Mouse (Mus musculus) cortical plate, adult 2 months (tissue): ENCODE results near the gene Unc5b. TPM values are rescaled to one million over a fixed set of nuclear protein-coding genes. Genes with fewer than 3 reads are reported as not detected.

ENCODE experiments used
- H3K27ac ChIP-seq: fragments of 200-500 bp; 2 replicates; pipeline ENCODE4 v1.5.1; 2012; ENCODE audit warnings: low read length, control low read depth, inconsistent platforms; ENCODE audit not compliant: insufficient read depth
- H3K4me1 ChIP-seq: fragments of 200-500 bp; 2 replicates; pipeline ENCODE4 v1.6.1; 2011; ENCODE audit warnings: low read length; ENCODE audit not compliant: control insufficient read depth, insufficient read depth
- H3K4me3 ChIP-seq: fragments of 200-500 bp; 2 replicates; pipeline ENCODE4 v1.5.1; 2011; ENCODE audit warnings: mild to moderate bottlenecking, low read length, control low read depth; ENCODE audit not compliant: insufficient read depth
- CTCF ChIP-seq: fragments of 200-500 bp; IDR thresholded peaks from 2 replicates; pipeline ENCODE4 v1.5.1; 2011; ENCODE audit warnings: mild to moderate bottlenecking, control low read depth, low read length; ENCODE audit not compliant: insufficient read depth; ENCODE audit errors: extremely low read depth
- POLR2A ChIP-seq: fragments of 200-500 bp; IDR thresholded peaks from 2 replicates; pipeline ENCODE4 v1.6.1; 2011; ENCODE audit warnings: mild to moderate bottlenecking, low read length, control low read depth; ENCODE audit not compliant: insufficient read depth; ENCODE audit errors: extremely low read depth
- polyA plus RNA-seq: library from polyadenylated mRNA; depleted of rRNA; stranded (reverse); fragments of >200 nt; gene quantifications from 2 replicates; pipeline ENCODE4 v1.2.3, GENCODE M21; 2012

The Unc5b gene
- polyA plus RNA-seq, 1 experiment, result 9.8 TPM

DNA sequence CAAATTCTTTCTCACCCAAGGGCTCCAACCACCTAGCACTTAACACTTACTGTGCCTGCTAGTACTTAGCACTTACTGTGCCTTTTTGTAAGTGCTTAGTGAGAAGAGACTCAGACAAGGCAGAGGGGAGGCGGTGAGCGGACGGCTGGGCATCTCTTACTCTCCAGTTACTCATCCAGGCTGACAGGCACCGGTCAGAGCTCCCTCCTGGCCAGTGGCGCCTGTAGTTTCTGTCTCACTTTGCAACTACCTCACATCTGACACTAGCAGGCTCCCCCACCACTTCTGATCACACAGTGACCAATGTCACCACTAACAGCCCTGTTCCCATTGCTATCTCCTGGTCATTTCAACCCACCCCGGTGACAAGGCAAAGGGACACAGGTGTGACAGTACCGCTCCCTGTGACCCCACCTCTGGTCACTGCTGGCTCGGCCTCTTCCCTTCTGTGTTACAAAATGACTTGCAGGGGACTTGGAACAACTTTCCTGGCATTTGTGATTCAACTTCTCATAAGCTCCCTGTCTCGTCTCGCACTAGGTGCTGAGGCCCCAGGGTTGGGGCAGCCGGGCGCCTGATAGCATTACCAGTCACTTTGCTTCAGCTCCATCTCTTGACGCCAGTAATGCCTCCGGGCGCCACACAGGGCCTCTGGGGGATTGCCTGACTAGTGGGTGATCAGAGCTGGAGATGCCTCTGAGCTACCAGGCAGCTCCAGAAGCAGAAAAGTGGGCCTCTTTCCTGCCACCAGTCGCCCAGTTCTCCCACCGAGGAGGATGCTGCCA, 8.5 kb downstream of the Unc5b start:
- no peak overlapping the region for H3K4me3 ChIP-seq
- H3K27ac ChIP-seq, result no peak overlapping the region
- no peaks in the 10 kb centered on the region for H3K4me1 ChIP-seq
- TF ChIP-seq CTCF (no peak), POLR2A (no peak)

DNA sequence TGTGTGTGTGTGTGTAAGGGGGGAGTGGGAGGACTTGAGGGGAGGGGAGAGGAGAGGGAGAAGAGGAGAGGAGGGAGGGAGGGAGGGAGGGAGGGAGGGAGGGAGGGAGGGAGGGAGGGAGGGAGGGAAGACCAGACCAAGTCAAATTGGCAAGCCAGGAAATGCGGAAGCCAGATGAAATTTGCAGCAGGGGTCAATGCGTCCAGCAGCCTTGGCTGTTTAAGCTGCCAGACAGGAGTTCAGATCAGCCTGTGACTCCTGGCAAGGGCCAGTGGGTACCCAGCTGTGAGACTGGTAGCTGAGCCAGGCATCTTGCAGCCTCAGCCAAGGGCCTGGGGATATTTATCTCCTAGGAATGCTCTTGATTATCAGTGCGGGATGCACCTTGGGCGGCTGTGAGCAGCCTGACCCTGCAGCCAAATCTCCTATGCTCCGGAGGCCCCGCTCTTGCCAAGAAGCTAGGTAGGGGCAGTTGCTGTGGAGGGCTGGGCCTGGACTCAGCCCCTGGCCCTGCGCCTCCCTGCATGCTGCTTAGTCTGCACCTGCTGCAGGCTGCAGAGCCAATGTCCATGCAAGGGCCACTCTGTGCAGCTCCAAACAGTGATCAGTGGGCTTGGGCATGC, 9.5 kb downstream of the Unc5b start:
- TF ChIP-seq POLR2A (no peak), CTCF (no peak)
- Histone ChIP-seq H3K27ac (no peak overlapping the region; the same call in 1 of the 2 replicates), H3K4me1 (no peaks in the 10 kb centered on the region), H3K4me3 (no peak overlapping the region)

DNA sequence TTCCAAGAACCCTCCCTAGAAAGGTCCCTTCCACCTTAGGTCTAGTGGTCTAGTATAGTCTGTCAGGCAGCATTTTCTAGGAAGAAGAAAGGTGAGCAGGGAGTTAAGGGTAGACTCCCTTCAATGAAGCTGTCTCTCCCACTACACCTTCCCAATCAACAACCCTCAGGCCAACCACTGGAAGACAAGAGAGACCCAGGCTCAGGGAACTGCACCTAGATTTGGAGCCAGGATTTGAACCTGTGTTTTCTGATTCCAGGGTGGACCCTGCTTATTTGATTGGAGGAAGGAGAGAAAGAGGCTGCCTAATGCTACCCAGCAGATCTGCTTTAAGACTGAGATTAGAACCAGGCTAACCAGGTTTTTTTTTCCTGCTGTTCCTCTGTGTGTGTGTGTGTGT, 10.1 kb downstream of the Unc5b start:
- Histone ChIP-seq H3K27ac (no peak overlapping the region), H3K4me1 (no peaks in the 10 kb centered on the region), H3K4me3 (no peak overlapping the region)
- TF ChIP-seq POLR2A (no peak), CTCF (no peak)

DNA sequence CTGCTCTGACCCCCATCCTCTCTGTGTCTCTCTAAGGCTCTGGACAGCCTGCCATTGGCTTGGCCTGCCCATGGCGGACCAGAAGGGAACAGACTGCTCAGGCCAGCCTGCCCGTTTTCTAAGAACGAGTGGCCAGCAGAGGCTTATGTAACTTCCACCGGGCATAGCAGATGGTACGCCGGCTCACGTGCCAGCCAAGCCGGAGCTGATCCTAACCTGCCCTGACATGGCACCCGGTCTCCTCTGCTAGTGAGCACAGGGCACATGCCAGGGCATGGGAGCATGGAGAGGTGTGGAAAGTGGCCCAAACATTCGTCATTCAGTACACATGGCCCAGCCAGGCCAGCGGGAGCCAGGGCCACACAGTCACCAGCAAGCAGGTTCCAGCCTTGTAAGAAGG, 10.8 kb downstream of the Unc5b start:
- no peaks in the 10 kb centered on the region for H3K4me1 ChIP-seq
- H3K4me3 ChIP-seq, result no peak overlapping the region
- no peak for TF ChIP-seq CTCF
- no peak for TF ChIP-seq POLR2A
- 0 out of 2 replicates have a peak overlapping the region, but pooled peaks have one; percentile 1 for H3K27ac ChIP-seq

DNA sequence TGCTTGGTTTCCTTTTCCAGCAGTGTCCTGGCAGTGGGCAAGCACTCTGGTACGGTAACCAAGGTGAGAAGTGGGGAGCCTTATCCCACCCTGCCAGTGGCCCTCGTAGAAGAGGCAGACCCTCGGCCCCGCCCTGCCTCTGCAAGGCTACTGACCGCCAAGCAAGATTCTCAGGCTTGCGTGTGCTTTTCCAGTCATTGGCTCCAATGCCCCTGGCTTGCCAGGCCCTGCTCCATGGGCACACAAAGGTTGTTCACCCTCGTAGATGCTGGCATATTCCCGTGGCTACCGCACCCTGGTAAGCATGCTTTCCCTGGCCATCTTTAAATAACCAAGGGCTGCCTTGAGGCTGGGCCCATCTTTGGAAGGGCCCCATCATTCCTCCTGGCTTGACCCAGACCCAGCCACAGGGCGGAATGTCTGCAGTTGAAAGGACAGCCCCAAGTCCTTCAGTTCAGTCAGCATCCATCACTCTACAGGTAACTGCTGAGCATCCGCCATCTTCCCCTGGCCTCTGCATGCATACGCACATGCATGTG, 11.7 kb downstream of the Unc5b start:
- no peaks in the 10 kb centered on the region for H3K4me1 ChIP-seq
- no peak overlapping the region for H3K4me3 ChIP-seq
- peak overlapping the region; percentile 1 for H3K27ac ChIP-seq
- TF ChIP-seq POLR2A, result no peak
- no peak for TF ChIP-seq CTCF

DNA sequence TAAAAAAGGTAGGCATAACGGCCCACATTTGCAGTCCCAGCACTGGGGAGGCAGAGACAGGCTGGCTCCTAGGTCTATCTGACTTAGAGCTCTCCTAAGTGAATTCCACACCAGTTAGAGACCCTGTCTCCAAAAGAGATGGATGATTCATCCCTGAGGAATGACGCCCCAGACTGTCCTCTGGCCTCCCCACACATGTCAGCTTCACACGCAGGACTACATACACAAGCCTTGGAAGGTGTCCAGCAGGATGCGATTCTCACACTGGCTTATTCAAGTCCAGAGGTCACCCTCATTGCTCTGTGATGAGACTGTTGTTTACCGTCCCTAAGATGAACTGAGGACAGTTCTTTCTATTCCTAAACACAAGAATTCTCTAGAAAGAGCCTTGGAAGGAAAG, 12.2 kb downstream of the Unc5b start:
- H3K4me3 ChIP-seq, result no peak overlapping the region

DNA sequence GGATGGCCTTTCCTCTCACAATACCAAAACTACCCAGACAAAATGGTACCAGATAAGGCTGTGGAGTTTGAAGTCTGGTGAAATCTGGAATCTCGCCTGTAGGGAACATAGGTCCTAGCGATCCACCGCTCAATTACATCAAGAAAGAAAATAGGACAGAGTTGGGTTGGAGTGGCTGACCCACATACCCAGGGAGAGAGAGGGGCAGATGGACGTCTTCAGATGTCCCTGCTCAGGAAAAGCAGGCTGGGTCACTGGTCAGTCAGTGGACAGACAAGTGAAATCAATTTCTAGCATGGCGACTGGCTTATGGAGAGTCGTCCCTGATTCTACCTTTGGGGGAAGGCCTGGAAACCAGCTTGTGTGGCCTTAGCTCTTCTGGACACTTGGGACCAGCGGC, 12.7 kb downstream of the Unc5b start:
- Histone ChIP-seq H3K4me3 (no peak overlapping the region), H3K27ac (no peak overlapping the region), H3K4me1 (no peaks in the 10 kb centered on the region)
- no peak for TF ChIP-seq POLR2A
- no peak for TF ChIP-seq CTCF

More for the DNA sequence above, 12.2 kb downstream of the Unc5b start:
- no peak for TF ChIP-seq POLR2A
- no peak for TF ChIP-seq CTCF
- H3K27ac ChIP-seq, result no peak overlapping the region
- H3K4me1 ChIP-seq, result no peaks in the 10 kb centered on the region

DNA sequence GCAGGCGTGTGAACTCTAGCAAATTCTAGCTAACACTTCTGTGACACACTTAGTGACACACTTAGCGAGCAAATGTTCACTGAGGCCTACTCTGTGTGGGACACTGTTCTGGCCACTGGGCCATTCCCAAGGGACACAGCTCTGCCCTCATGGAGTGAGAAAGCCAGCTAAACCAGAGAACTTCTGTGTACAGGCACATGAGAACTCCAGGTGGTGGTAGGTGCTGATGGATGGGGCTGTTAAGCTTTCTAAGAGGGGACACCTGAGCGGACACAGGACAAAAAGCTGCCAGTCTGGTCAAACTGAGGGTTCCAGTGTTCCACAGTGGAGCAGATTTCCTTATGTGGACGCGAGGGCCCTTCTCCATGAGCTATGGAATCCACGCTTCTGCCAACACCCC, 13.5 kb downstream of the Unc5b start:
- H3K27ac ChIP-seq, result peak overlapping the region; percentile 81; the same call in 1 of the 2 replicates
- no peaks in the 10 kb centered on the region for H3K4me1 ChIP-seq
- TF ChIP-seq POLR2A, result no peak
- no peak for TF ChIP-seq CTCF
- H3K4me3 ChIP-seq, result no peak overlapping the region

DNA sequence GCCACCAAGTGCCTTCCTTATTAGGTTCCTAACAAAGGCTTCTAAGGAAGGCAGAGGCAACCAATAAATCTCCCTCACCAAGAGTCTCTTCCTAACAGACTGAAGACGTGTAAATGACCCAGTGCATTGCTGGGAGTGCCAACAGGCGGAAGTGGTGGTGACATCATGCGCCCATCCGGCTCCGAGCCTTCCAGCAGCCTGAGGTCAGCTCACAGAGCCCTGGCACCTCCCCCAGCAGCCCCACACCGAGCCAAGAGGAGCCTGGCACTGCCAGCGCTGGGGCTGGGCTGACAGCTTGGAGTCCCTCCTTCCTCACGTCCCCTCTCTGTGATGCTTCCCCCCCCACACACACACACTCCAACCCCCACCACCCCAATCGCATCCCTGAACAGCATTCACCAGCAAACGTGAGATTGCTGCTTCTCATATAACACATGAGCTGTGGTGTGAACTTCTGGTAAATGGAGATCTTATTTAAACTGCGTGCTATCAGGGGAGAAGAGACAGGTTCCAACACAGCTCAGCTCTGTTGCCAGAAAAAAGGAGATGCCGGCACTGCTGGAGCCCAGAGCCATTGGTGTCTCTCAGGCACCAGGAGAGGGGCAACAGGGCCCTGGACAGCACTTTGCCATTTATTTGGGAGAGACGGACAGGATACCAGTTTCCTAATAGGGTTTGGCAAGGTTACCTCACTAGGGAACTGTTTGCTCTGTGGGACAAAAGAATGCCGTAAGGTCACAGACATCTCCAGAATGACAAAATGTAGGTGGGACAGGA, 14.3 kb downstream of the Unc5b start:
- H3K4me3 ChIP-seq, result no peak overlapping the region
- H3K4me1 ChIP-seq, result no peaks in the 10 kb centered on the region
- TF ChIP-seq POLR2A (0 out of 2 replicates have a peak, but pooled peaks have one; percentile 25), CTCF (no peak)
- H3K27ac ChIP-seq, result peak overlapping the region; percentile 81
